Mouse (Mus musculus) G1E-ER4 (cell line): ENCODE data around the gene Mat2a. TPM values are rescaled to one million over a fixed set of nuclear protein-coding genes. Genes with fewer than 3 reads are reported as not detected.
A peak's percentile ranks its signal among the peaks of the same experiment; 100 is the strongest.

Experiments
- GATA1 ChIP-seq: IDR thresholded peaks from one replicate; pipeline ENCODE4 v1.8.0; 2012; ENCODE audit warnings: low read length, inconsistent platforms
- polyA plus RNA-seq: library from polyadenylated mRNA; stranded (reverse); fragments of >175 nt; gene quantifications from 2 replicates; pipeline ENCODE4 v1.2.3, GENCODE M21; 2012

Mat2a gene
- polyA plus RNA-seq, 1 experiment, result 29.5 TPM

DNA sequence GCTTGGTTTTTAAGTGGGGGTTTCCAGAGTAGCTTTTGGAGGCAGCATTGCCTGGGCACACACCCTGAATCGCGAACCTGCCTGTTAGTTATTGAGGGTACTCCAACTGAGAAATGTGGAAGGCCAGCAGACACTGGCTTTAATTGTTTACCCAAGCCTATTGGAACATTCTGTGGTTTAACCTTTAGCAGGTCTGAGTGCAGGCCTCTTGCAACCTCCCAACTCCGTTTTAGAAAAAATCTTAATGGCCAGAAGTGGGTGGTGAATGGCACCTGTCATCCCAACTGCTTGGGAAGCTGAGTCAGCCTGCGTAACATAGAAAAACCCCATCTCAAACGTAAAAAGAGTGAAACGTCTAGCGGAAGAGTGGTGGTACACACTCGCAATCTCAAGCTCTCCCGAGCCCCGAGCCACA is 42.5 kb downstream of the Mat2a start:
- TF ChIP-seq GATA1, result no peak

GRCm38 (mm10) chr6:72392341-72392740 is 47.0 kb downstream of the Mat2a start:
- TF ChIP-seq GATA1, result no peak

DNA sequence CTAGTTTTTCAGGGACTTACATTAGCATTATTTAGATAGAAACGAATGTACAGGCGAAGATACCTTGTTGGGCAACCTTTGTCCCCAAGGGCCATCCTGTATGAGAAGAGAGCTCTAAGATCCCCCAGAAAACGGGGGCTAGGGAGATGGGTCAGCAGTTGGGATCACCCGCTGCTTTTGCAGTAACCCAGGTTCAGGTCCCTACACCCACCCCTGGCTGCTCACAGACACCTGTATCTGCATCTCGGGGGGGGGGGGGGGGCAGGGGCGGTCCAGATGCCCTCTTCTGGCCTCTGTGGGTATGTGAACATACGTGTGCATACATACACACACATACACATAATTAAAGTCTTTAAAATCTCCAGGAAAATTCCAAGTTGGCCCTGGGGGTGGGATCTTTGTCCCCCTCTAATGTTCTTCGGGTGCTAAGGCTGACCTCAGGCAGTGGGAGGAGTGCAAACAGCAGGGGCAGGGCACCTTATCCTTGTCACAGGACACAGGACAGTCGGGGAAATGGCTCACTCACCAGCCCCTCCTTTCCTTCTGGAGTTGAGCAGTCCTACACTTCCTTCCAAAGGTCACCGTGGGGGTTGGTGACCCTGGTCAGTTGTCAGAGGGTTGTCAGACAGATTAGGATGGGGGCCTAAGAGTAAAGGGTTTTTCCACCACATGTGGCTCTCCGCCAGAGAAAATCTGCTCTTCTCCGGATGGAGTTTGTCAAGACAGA is 48.4 kb downstream of the Mat2a start:
- no peak for TF ChIP-seq GATA1

DNA sequence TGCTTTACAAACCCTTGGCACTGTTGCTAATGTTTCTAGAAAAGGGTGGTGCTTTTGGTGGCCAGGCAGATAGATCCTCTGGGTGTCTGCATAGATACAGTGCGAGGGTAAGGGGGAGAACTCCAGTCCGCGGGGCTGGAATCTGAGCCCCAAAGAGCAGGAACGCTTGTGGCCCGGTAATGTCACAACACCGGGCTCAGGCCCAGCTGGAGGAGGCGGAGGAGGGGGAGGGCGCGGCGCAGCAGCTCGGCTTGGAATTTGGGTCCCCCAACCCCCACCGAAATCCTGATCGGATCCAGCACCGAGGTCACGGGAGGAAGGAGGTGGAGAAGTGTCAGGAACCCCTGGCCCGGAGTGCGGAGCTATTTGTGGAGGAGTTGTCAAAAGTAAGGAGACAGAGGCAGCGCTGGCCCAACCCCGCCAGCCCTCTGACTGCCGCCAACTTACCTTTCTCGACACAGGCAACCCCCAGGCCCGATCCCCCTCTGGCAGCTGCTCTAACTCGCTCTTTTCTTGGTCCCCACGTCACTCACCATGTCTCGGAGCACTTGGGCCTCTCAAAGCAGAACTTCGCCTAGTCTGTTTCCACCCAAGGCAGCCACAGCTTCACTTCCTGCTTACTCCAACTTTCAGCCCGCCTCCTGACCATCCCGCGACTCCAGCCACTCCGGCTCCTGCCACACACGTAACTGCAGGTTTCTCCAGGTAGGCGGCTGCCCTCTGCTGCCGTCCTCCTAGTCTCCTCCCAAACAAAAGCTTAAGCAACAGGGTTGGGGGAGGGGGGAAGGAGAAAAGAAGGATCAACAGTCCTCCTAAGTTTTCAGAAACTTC is 49.2 kb downstream of the Mat2a start, which contains the start of gene Vamp8:
TSS of gene Vamp8 (minus strand) at position 763 of the 831 bp plus-strand sequence.
- TF ChIP-seq GATA1, result no peak

DNA sequence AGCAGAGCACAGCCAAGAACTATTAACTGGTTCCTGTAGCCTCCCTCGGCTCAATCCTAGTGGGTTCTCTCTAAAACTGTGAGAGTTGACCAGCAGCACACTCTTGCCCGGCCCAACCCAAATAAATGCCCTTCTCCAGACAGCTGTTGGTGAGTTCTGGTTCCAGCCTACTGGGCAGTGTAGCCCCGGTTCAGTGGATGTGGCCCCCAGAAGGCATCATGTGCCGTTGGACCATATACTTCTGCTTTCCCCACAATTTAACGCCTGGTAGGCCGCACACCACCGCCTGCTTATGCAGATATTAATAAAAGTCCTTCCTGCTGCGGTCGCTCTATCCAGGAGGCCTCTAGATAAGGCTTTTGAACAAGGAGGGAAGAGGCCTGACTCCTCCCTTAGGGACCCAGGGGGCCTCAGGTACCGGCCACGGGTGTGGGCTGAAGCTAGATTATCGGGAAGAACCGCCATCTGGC is 49.9 kb downstream of the Mat2a start:
- peak; percentile 89 for TF ChIP-seq GATA1

- no peak for TF ChIP-seq GATA1
Observed at GRCm38 (mm10) chr6:72388791-72389329, 50.5 kb downstream of the Mat2a start.

GRCm38 (mm10) chr6:72388266-72388665 is 51.1 kb downstream of the Mat2a start:
- TF ChIP-seq GATA1, result no peak

GRCm38 (mm10) chr6:72387816-72388215 is 51.5 kb downstream of the Mat2a start:
- no peak for TF ChIP-seq GATA1

- TF ChIP-seq GATA1, result no peak
Observed at GRCm38 (mm10) chr6:72386561-72386960, 52.8 kb downstream of the Mat2a start.

DNA sequence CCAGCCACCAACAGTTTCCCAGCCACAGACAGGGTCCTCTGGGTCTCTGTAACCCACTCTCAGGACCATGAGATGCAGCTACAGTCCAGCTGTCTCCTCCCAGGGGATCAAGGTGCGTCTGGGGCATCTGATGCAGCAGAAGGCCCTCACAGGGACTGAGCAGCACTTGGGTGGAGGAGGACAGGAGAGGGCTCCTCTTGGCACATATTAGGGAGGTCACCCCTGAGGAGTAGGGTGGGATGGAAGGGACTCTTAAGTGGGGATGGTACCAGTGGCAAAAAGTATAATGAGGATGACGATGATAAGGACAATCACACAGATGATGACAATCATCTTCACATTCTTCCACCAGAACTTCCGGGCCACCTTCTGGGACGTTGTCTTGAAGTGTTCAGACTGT is 54.1 kb downstream of the Mat2a start:
- no peak for TF ChIP-seq GATA1

GRCm38 (mm10) chr6:72383952-72384351 is 55.4 kb downstream of the Mat2a start:
- peak; percentile 68 for TF ChIP-seq GATA1

DNA sequence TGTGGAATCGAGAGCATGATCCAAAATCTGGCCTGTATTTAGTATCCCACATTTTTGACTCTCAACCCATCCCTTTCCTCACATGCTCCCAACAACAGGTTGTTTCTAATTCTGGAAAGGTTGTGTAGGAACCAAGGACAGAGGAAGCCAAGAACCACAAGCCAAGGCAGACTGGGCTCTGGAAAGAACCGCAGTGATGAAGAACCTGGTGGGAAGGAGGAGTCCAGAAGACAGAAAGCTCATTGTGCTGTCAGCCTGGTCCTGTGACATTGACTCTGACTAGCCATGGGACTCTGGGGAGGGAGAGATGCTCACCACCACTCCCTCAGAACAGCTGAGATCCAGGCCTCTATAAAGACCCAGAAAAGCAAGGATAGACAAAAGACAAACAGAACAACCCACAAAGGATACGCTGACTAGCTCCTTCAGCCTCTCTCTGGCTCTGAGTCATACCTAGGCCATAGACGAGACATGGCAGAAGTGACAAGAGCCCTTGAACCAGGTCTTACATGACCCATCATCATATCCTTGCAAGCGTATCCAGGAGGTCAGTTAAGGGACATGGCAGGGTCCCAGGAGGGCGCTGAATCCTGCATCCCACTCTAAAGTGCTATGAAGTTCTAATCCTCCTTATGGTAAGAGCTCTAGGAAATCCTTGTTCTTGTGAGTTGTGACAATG is 56.1 kb downstream of the Mat2a start:
- TF ChIP-seq GATA1, result no peak

Other genes with a start within 250 kb of the Mat2a start
- not detected in 2 replicates for gene Atoh8, start 204.0 kb downstream of the Mat2a start, polyA plus RNA-seq
- not detected in 2 replicates for gene Sftpb, start 134.9 kb downstream of the Mat2a start, polyA plus RNA-seq
- gene Usp39, start 94.4 kb downstream of the Mat2a start, polyA plus RNA-seq, result 21.3 and 30.1 TPM in 2 replicates
- 24.1 and 31.5 TPM in 2 replicates for gene 0610030E20Rik, start 92.2 kb downstream of the Mat2a start, polyA plus RNA-seq
- gene Tmem150a, start 84.1 kb downstream of the Mat2a start, polyA plus RNA-seq, result 2.2 and 3.6 TPM in 2 replicates
- gene Rnf181, start 72.6 kb downstream of the Mat2a start, polyA plus RNA-seq, result 99.4 and 148 TPM in 2 replicates
- 234 and 278 TPM in 2 replicates for gene Vamp5, start 59.1 kb downstream of the Mat2a start, polyA plus RNA-seq
- 130 and 242 TPM in 2 replicates for gene Vamp8, start 48.9 kb downstream of the Mat2a start, polyA plus RNA-seq
- gene Ggcx, start 25.2 kb downstream of the Mat2a start, polyA plus RNA-seq, result 5.2 and 6.1 TPM in 2 replicates
- 0.06 TPM in 1 of 2 replicates, not detected in the other for gene Sh2d6, start 82.1 kb upstream of the Mat2a start, polyA plus RNA-seq
- gene Capg, start 104.8 kb upstream of the Mat2a start, polyA plus RNA-seq, result 27.3 and 30.6 TPM in 2 replicates
- 18.7 and 20.5 TPM in 2 replicates for gene Elmod3, start 158.9 kb upstream of the Mat2a start, polyA plus RNA-seq
- gene Retsat, start 158.9 kb upstream of the Mat2a start, polyA plus RNA-seq, result 6.4 and 33.4 TPM in 2 replicates
- gene Tgoln1, start 177.4 kb upstream of the Mat2a start, polyA plus RNA-seq, result 1.3 and 3.8 TPM in 2 replicates